Mouse (Mus musculus) forebrain, embryonic 15.5 days (tissue): ENCODE results near the gene Kiz. TPM values are rescaled to one million over a fixed set of nuclear protein-coding genes. Genes with fewer than 3 reads are reported as not detected.
A peak's percentile ranks its signal among the peaks of the same experiment; 100 is the strongest.

Experiments
- ATAC-seq: fragments of 200-750 bp; cut with Nextera tagmentation; replicated peaks from 2 replicates; pipeline ENCODE4 v1.8.0; 2017; ENCODE audit warnings: mild to moderate bottlenecking, moderate TSS enrichment, moderate library complexity
- H3K27ac ChIP-seq: fragments of 300-500 bp; sonication (generic); replicated peaks from 2 replicates; pipeline ENCODE4 v1.5.1; 2015; ENCODE audit warnings: mild to moderate bottlenecking, inconsistent platforms
- H3K27me3 ChIP-seq: fragments of 300-500 bp; sonication (generic); 2 replicates; pipeline ENCODE4 v1.6.1; 2015; ENCODE audit warnings: inconsistent platforms
- H3K36me3 ChIP-seq: fragments of 300-500 bp; sonication (generic); 2 replicates; pipeline ENCODE4 v1.6.1; 2015; ENCODE audit warnings: mild to moderate bottlenecking, inconsistent platforms
- H3K4me1 ChIP-seq: fragments of 300-500 bp; sonication (generic); 2 replicates; pipeline ENCODE4 v1.6.1; 2015; ENCODE audit warnings: inconsistent platforms
- H3K4me2 ChIP-seq: fragments of 300-500 bp; sonication (generic); replicated peaks from 2 replicates; pipeline ENCODE4 v1.6.1; 2015; ENCODE audit warnings: mild to moderate bottlenecking, inconsistent platforms
- H3K4me3 ChIP-seq: fragments of 300-500 bp; sonication (generic); 2 replicates; pipeline ENCODE4 v1.5.1; 2015; ENCODE audit warnings: mild to moderate bottlenecking, inconsistent platforms
- H3K9ac ChIP-seq: fragments of 300-500 bp; sonication (generic); replicated peaks from 2 replicates; pipeline ENCODE4 v1.6.1; 2015; ENCODE audit warnings: mild to moderate bottlenecking, inconsistent platforms
- H3K9me3 ChIP-seq: fragments of 300-500 bp; sonication (generic); 2 replicates; pipeline ENCODE4 v1.6.1; 2016; ENCODE audit warnings: inconsistent platforms
- WGBS: fragments of 180-500 bp; shearing (Covaris S2); methylation state at CpG from one replicate; pipeline ENCODE4 v1.1.7; 2015; ENCODE audit warnings: mixed read lengths; 5-methylcytosine and 5-hydroxymethylcytosine counted together
- polyA plus RNA-seq: library from polyadenylated mRNA; unstranded; fragments of >200 nt; fragmentation: Nextera tagmentation; extraction: Ambion mirVana; gene quantifications from 2 replicates; pipeline ENCODE4 v1.2.1, GENCODE M21; 2015

Kiz gene
- polyA plus RNA-seq, 1 experiment from 2014 or later, result 26.4 TPM

DNA sequence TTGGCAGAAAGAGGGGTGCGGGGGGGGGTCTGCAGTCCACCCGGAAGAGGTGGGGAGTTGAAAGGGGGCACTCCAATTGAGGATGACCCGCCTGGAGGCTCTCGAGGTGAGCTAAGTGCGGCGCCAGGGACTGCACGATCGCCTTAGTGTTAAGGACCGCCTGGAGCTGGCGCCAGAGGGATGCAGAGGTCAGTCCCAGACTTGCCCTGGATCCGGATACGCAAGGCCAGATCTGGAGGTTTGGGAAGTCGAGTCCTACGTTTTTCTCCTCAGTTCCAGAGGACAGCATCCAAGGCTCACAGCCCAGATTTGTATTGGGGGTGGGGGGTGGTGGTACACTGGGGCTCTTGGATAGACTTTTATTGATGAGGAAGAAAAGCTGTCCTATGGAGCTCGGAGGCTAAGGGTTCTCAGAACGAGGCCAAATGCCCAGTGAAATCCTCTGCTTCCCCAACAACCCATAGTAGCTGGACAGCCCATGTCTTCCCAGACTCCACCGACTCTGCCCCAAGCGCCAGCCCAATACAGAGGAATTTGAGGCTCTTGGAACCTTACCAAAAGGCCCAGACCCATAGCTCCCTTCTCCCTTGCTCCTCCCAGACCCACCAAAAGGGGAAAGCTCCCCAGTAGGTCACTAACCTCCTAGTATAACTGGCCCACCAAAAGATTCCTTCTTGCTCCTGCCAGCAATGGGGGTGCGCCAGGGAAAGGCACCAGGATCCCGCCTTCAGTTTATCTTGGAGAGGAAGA, 20.2 kb upstream of the Kiz start:
- no peaks in the 10 kb centered on the region for H3K9me3 ChIP-seq
- peaks cover 48% of the 10 kb centered on the region for H3K4me1 ChIP-seq
- H3K36me3 ChIP-seq, result no peaks in the 10 kb centered on the region
- peak overlapping the region; percentile 31 for H3K4me3 ChIP-seq
- peak overlapping the region; percentile 73; the same call in 1 of the 2 replicates for H3K27ac ChIP-seq
- no peak for ATAC-seq
- 0 out of 2 replicates have a peak overlapping the region, but pooled peaks have one; percentile 8 for H3K9ac ChIP-seq
- H3K27me3 ChIP-seq, result peaks cover 71% of the 10 kb centered on the region
- H3K4me2 ChIP-seq, result peak overlapping the region; percentile 49
- WGBS, result 4% methylated on average over 20 of the region's 20 CpGs

DNA sequence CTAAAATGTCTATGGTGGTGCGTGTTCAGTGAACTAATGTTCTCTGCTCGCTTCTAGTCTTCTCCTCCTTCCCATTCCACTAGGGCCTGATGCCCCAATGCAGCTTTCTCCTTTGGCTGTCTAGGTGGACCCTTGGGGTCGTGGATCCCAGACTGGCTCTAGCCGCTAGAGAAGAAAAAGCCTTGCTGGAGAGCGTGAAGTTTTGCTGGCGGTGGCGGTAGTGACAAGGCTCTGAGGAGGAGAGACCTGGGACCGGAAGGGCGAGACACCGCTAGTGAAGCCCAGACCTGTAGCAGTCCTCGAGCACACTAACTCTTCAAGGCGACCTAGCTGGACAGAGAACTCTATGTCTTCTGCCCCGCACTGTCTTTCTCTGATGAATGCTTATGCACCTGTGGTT, 19.4 kb upstream of the Kiz start:
- no peaks in the 10 kb centered on the region for H3K36me3 ChIP-seq
- no peak overlapping the region for H3K4me2 ChIP-seq
- 4% methylated on average over 13 of the region's 13 CpGs for WGBS
- no peak for ATAC-seq
- H3K27me3 ChIP-seq, result peaks cover 72% of the 10 kb centered on the region
- H3K9ac ChIP-seq, result no peak overlapping the region
- peaks cover 48% of the 10 kb centered on the region for H3K4me1 ChIP-seq
- no peak overlapping the region for H3K4me3 ChIP-seq
- H3K27ac ChIP-seq, result no peak overlapping the region
- H3K9me3 ChIP-seq, result no peaks in the 10 kb centered on the region

DNA sequence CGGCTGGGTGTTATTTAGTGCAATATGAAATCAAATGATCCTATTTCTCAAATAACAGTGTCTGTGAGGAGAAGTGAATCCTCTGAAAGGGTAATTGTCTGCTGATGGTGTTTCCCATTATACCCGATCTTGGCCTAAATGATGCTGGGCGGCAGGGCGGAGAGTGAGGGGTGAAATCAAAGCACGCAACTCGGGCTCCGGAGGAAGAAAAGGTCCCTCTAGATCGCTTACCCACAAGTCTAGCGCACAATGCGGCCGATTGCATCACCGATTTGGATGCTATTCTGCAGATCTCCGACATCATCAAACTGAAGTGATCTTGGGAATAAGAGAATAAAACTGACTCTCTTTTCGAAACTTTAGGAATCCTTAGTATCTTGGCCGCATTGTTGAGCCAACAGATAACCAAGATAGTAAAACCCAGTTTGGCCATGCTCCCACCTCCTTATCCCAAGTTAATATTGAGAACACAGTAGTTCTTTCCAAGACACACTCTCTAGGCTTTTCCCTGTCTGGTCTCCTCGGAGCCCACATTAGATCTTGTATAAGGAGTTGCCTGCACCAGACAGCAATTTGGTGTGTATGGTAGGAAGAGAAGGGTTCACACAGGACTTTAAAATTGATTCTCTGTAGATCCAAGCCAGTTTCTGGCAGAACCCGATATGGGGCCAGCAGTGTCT, 18.7 kb upstream of the Kiz start:
- no peak overlapping the region for H3K4me3 ChIP-seq
- peaks cover 48% of the 10 kb centered on the region for H3K4me1 ChIP-seq
- ATAC-seq, result no peak
- H3K4me2 ChIP-seq, result no peak overlapping the region
- H3K9me3 ChIP-seq, result no peaks in the 10 kb centered on the region
- no peaks in the 10 kb centered on the region for H3K36me3 ChIP-seq
- WGBS, result 4% methylated on average over 17 of the region's 17 CpGs
- H3K27ac ChIP-seq, result no peak overlapping the region; the same call in 1 of the 2 replicates
- H3K27me3 ChIP-seq, result peaks cover 76% of the 10 kb centered on the region
- H3K9ac ChIP-seq, result no peak overlapping the region

DNA sequence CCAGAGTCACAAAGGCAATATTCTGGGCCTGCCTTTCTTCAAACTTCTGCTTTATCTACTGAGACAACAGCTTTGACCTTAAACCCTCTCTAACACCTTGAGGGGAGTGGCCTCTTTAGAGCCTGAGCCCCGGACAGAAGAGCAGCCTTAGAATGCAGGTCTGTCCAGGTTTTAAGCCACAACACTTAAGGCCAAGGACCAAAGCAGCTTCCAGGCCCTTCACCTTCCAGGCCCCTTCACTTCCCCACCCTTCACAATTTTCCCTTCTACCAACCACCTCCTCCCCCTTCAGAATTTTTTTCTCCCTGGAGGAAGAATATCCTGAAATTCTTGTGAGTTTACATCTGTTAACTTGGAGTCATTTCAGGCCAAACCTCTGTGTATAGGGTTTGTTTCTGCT, 18.0 kb upstream of the Kiz start:
- H3K4me3 ChIP-seq, result peak overlapping the region; percentile 0; the same call in 1 of the 2 replicates
- no peak overlapping the region for H3K4me2 ChIP-seq
- no peaks in the 10 kb centered on the region for H3K9me3 ChIP-seq
- peaks cover 48% of the 10 kb centered on the region for H3K4me1 ChIP-seq
- H3K9ac ChIP-seq, result no peak overlapping the region
- H3K27ac ChIP-seq, result no peak overlapping the region
- 10% methylated on average over 1 of the region's 1 CpGs for WGBS
- H3K27me3 ChIP-seq, result peaks cover 76% of the 10 kb centered on the region
- no peaks in the 10 kb centered on the region for H3K36me3 ChIP-seq
- no peak for ATAC-seq

DNA sequence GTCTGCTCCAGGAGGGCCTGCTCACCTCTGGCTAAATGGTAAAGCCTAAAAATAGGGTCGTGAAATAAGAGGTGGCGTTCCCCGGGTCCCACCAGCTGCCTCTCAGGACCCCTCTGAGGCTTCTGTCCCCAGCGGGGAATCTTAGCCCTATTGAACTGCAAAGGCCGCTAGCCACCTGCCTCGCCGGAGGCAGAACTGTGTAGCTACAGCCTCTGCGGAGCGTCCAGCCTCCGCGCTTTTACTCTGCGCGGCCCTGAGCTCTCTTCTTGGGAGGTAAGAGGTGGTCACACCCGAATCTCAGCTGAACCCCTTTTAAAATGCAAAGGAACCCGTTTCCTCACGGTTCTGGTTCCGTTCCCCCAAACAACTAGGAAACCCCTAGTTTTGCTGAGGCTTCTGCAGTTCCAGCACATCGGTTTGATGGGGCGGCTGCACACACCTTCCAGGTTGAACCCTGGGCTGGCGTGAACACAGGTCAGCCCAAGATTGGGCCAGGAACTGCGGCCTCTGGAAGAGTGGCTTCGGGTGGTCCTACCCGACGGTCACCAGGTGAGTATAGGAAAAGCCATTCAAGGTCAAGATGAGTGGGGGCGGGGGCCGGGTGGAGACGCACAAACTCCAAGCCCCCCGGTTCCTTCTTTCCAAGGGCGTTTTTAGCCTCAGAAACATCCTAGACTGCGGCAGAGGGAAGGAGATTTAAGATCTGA, 16.9 kb upstream of the Kiz start:
- Histone ChIP-seq H3K9ac (no peak overlapping the region), H3K4me2 (peak overlapping the region; percentile 18), H3K4me3 (peak overlapping the region; percentile 25), H3K36me3 (no peaks in the 10 kb centered on the region), H3K27ac (peak overlapping the region; percentile 42; the same call in 1 of the 2 replicates), H3K27me3 (peaks cover 75% of the 10 kb centered on the region), H3K4me1 (peaks cover 38% of the 10 kb centered on the region), H3K9me3 (no peaks in the 10 kb centered on the region)
- 1% methylated on average over 30 of the region's 30 CpGs for whole genome bisulfite sequencing
- no peak for ATAC-seq

DNA sequence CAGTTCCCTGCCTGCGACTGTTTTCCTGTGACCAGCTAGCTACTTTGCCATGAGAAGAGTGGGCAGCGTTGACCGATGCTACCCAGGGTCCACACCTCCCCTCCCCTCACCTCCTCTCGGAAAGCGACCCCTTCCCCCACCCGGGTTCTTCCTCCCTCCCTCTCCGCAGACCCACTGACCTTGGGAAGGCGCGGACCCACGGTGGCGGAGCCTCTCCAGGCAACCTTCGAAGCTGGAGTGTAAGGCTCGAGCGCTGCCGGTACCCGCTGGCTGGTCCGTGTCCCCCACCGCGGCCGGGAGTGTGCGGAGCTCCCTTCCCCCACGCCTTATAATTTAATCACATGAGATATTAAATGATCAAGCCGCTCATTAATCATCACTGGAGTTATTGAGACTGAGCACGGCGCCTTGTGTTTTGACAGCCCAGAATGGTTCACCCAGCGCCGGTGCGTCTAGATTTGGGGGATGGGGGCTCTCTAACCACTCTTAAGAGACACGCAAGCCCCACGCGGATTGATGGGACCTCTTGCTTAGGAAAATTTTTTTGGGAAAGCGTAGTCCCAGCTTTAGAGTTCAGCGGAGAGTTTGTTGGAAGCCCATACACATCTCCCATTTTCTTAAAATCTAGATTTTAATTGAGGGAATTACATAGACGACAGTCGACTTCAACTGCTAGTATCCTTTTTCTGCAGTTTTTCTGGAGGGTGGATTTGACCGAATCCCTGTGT, 16.2 kb upstream of the Kiz start:
- Histone ChIP-seq H3K36me3 (no peaks in the 10 kb centered on the region), H3K27ac (peak overlapping the region; percentile 42; the same call in 1 of the 2 replicates), H3K9me3 (no peaks in the 10 kb centered on the region), H3K27me3 (peaks cover 82% of the 10 kb centered on the region), H3K4me1 (peaks cover 31% of the 10 kb centered on the region), H3K9ac (no peak overlapping the region), H3K4me2 (peak overlapping the region; percentile 18), H3K4me3 (peak overlapping the region; percentile 25)
- ATAC-seq, result peak; percentile 32
- WGBS, result 3% methylated on average over 36 of the region's 36 CpGs

DNA sequence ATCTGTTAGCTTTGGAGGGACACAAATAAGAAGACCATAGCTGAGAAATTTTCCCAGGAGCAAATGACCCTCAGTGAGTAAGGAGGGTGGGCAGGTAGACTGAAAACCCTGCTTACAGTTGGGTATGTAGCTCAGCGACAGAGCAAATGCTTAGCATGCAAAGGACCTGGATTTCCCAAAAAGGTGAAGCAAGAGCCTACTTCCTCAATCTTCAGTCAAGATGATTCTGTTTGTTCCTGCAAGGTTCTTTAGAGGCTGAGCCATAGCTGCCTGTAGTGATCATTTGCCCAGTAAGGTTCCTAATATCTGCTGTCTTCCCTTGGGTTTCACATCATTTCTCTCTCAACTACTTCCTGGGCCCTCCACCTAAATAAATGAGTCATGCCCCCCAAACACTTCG, 7.8 kb upstream of the Kiz start:
- no peak overlapping the region for H3K27ac ChIP-seq
- H3K9me3 ChIP-seq, result no peaks in the 10 kb centered on the region
- H3K9ac ChIP-seq, result no peak overlapping the region
- ATAC-seq, result no peak
- H3K27me3 ChIP-seq, result peaks cover 14% of the 10 kb centered on the region; the same call in 1 of the 2 replicates
- no peaks in the 10 kb centered on the region for H3K4me1 ChIP-seq
- no peak overlapping the region for H3K4me2 ChIP-seq
- H3K36me3 ChIP-seq, result no peaks in the 10 kb centered on the region
- H3K4me3 ChIP-seq, result no peak overlapping the region
- 95% methylated on average over 2 of the region's 2 CpGs for WGBS

DNA sequence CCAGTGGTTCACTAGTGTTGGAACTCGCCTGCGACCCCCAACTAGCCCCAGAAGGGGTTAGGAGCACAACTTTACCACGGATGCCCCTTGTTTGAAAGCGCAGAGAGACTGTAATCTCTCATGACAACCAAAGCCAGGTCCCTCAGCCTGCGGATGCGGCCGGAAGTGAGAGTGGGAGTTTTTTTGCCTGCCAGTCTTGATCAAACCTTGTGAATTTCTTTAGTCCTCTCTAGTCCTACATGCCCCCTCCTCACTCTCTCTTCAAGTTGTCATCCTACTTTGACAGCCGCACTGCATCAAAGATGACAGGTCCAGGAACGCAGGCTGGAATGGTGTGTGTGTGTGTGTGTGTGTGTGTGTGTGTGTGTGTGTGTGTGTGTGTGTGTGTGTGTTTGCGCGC, 456 bp downstream of the Kiz start:
- H3K9me3 ChIP-seq, result no peaks in the 10 kb centered on the region
- no peaks in the 10 kb centered on the region for H3K27me3 ChIP-seq
- peak overlapping the region; percentile 69 for H3K9ac ChIP-seq
- no peaks in the 10 kb centered on the region for H3K36me3 ChIP-seq
- H3K4me3 ChIP-seq, result peak overlapping the region; percentile 80
- H3K4me1 ChIP-seq, result peaks cover 6% of the 10 kb centered on the region
- WGBS, result 3% methylated on average over 11 of the region's 11 CpGs
- ATAC-seq, result no peak; the same call in none of the 2 replicates
- H3K27ac ChIP-seq, result peak overlapping the region; percentile 75
- peak overlapping the region; percentile 68 for H3K4me2 ChIP-seq

DNA sequence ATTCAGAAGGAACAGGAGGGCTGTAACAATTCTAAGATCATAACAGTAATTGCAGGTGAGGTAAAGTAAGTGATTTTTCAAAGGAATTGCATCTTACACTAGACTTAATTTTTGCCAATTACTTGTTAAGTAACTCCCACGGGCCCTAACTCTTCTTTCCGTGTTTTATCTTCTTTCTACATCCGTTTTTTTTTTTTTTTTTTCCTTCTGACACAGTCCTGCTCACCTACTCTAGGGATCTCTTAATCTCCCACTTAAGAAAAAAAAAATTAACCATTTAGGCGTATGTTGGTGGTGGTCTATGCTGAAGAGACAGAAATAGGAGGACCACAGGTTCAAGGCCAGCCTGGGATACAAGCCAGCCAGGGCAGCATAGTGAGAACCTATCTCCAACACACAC, 1.2 kb downstream of the Kiz start:
- WGBS, result 60% methylated on average over 4 of the region's 4 CpGs
- Histone ChIP-seq H3K27me3 (no peaks in the 10 kb centered on the region), H3K4me3 (no peak overlapping the region), H3K27ac (no peak overlapping the region), H3K9ac (no peak overlapping the region), H3K36me3 (no peaks in the 10 kb centered on the region), H3K9me3 (no peaks in the 10 kb centered on the region), H3K4me2 (no peak overlapping the region), H3K4me1 (peaks cover 6% of the 10 kb centered on the region)
- no peak for ATAC-seq

DNA sequence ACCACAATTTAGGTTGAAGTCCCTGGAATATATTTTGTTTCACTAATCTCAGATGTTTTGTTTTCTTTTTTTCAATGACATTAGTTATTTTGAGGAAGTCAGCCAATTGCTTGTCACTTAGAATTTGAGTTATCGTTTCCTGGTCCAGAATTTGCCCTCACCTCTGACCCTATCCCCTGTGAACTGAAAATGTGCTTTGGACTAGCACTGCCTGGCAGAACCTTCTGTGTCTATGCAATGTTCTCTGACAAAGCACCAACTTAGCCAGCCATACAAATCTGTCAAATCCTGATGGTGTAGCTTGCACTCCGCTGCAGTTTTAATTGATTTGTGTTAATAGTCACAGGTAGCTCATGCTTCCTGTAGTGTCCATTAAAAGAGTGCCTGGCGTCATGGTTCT, 10.1 kb downstream of the Kiz start:
- Histone ChIP-seq H3K27ac (no peak overlapping the region), H3K36me3 (no peaks in the 10 kb centered on the region), H3K9me3 (no peaks in the 10 kb centered on the region), H3K27me3 (no peaks in the 10 kb centered on the region), H3K4me2 (no peak overlapping the region), H3K4me3 (no peak overlapping the region), H3K4me1 (no peaks in the 10 kb centered on the region), H3K9ac (no peak overlapping the region)
- WGBS, result 86% methylated on average over 3 of the region's 3 CpGs
- no peak for ATAC-seq

DNA sequence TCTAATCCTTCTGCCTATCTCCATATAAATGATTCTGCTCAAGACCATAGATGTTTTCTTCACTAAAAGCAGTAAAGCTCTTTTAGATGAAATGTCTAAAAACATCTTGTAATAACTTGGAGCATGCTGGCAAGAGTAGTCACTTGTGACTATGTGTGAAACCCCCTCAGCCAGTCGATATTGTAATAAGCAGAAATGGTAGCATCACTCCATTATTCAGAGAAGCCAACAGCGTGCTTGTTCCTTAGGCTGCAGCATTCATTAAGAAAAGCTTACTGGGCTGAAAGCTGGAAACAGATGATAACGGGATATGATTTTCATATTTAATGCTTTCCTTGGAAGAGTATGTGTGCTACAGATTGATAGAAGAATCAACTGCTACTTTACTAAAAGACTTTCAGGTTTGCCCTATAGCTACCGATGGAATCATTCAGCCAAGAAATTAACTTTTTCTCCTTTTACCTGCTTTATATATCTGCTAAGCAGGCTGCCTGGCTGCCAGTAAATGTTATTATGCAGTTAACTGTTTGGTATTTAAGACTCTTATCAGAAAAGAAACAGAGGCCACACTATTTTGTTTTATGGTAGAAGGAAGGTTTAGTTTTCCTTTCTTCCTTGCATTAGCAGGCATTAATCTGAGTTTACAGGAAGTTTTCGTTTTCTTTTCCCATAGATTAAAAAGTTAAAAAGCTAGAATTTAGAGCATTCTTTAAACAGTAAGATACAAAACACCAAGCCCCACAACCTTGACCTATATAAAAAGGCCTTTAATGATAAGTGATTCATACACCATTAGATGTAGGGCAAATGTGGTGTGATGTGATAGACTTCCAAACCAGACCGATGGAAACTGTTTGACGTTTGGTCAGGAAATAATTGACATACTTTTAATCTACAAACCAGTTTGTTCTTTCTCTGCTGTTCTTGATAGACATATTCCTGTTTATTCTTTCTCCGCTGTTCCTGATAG, 15.9 kb downstream of the Kiz start:
- no peaks in the 10 kb centered on the region for H3K36me3 ChIP-seq
- H3K27me3 ChIP-seq, result no peaks in the 10 kb centered on the region
- no peaks in the 10 kb centered on the region for H3K9me3 ChIP-seq
- H3K4me3 ChIP-seq, result no peak overlapping the region
- no peak overlapping the region for H3K9ac ChIP-seq
- 87% methylated on average over 8 of the region's 8 CpGs for WGBS
- no peak overlapping the region for H3K4me2 ChIP-seq
- no peak for ATAC-seq
- H3K27ac ChIP-seq, result no peak overlapping the region
- no peaks in the 10 kb centered on the region for H3K4me1 ChIP-seq
